Mouse (Mus musculus) ES-E14 (cell line): ENCODE results near the gene Dtx4. TPM values are rescaled to one million over a fixed set of nuclear protein-coding genes. Genes with fewer than 3 reads are reported as not detected.

Experiments used
- DNase-seq: peaks from one replicate; pipeline ENCODE4 v3.0.0-alpha.2; 2013; ENCODE audit warnings: low read depth, low spot score
- H3K27ac ChIP-seq: 2 replicates; pipeline ENCODE4 v1.5.1; 2012; ENCODE audit warnings: low read depth, mild to moderate bottlenecking, low read length, moderate library complexity, mixed read lengths; ENCODE audit not compliant: poor library complexity, insufficient read depth, severe bottlenecking
- H3K36me3 ChIP-seq: 2 replicates; pipeline ENCODE4 v1.6.1; 2012; ENCODE audit warnings: mild to moderate bottlenecking, low read length, moderate library complexity, mixed read lengths; ENCODE audit not compliant: control insufficient read depth, poor library complexity, insufficient read depth, severe bottlenecking
- H3K4me1 ChIP-seq, 2 experiments: fragments of 150-350 bp in 1 of 2; sonication (generic) in 1 of 2; 2 replicates each; pipeline ENCODE4 v1.6.1; 2012; ENCODE audit warnings: low read length in 2 of 2, mild to moderate bottlenecking in 1 of 2, mixed read lengths in 1 of 2; ENCODE audit not compliant: control insufficient read depth in 2 of 2, insufficient read depth in 2 of 2, poor library complexity in 1 of 2
- H3K4me3 ChIP-seq, 2 experiments: fragments of 150-350 bp in 1 of 2; sonication (generic) in 1 of 2; 2 replicates each; pipeline ENCODE4 v1.5.1; 2012; ENCODE audit warnings: low read length in 2 of 2, low read depth in 1 of 2, mild to moderate bottlenecking in 1 of 2, mixed read lengths in 1 of 2; ENCODE audit not compliant: insufficient read depth in 1 of 2, poor library complexity in 1 of 2, severe bottlenecking in 1 of 2
- H3K9ac ChIP-seq: 2 replicates; pipeline ENCODE4 v1.6.1; 2012; ENCODE audit warnings: low read depth, mild to moderate bottlenecking, low read length, mixed read lengths; ENCODE audit not compliant: poor library complexity, insufficient read depth, severe bottlenecking
- H3K9me3 ChIP-seq: fragments of 150-350 bp; sonication (generic); 2 replicates; pipeline ENCODE4 v1.6.1; 2012; ENCODE audit warnings: low read depth, mild to moderate bottlenecking, low read length; ENCODE audit not compliant: control insufficient read depth, insufficient read depth
- CHD2 ChIP-seq: IDR thresholded peaks from 2 replicates; pipeline ENCODE4 v1.6.1; 2014; ENCODE audit warnings: mild to moderate bottlenecking, low read depth, low read length, inconsistent platforms
- HCFC1 ChIP-seq: IDR thresholded peaks from 2 replicates; pipeline ENCODE4 v1.6.1; 2012; ENCODE audit warnings: low read length, inconsistent platforms, borderline replicate concordance; ENCODE audit not compliant: insufficient read depth
- MAFK ChIP-seq: IDR thresholded peaks from 2 replicates; pipeline ENCODE4 v1.6.1; 2014; ENCODE audit warnings: mild to moderate bottlenecking, low read depth, low read length, inconsistent platforms; ENCODE audit not compliant: insufficient read depth
- ZC3H11A ChIP-seq: IDR thresholded peaks from 2 replicates; pipeline ENCODE4 v1.6.1; 2012; ENCODE audit warnings: low read depth, mild to moderate bottlenecking, inconsistent platforms, low read length, borderline replicate concordance
- ZNF384 ChIP-seq: IDR thresholded peaks from 2 replicates; pipeline ENCODE4 v1.6.1; 2012; ENCODE audit warnings: low read depth, low read length, inconsistent platforms
- in situ Hi-C, 2 experiments: fragments of 600-800 bp; cut with MboI; formaldehyde crosslinking; loops; one replicate each; pipeline ENCODE4 v1.15.1; 2025; ENCODE audit warnings: low sequenced_read_pairs in 2 of 2, inconsistent platforms in 1 of 2; ENCODE audit not compliant: unreplicated experiment in 2 of 2
- total RNA-seq: library from RNA; depleted of rRNA; stranded (reverse); fragments of 300-350 nt; gene quantifications from 2 replicates; pipeline ENCODE4 v1.2.3, GENCODE M21; 2012

The Dtx4 gene
- total RNA-seq, 1 experiment = 1.4 TPM

- Histone ChIP-seq H3K36me3 (no peaks in the 10 kb centered on the region), H3K4me3 (no peak overlapping the region), H3K27ac (no peak overlapping the region), H3K9ac (no peak overlapping the region), H3K9me3 (no peaks in the 10 kb centered on the region), H3K4me1 (peaks cover 0 to 3% of the 10 kb centered on the region in 2 experiments; a peak in 1 of 4 replicates)
- no peak for DNase-seq
- TF ChIP-seq ZC3H11A = no peak
- TF ChIP-seq CHD2 = no peak
- no peak for TF ChIP-seq ZNF384
- TF ChIP-seq HCFC1 = no peak
- in situ Hi-C loops = no loop called here
These were observed 35.0 kb downstream of the Dtx4 start for GRCm38 (mm10) chr19:12466204-12466603.

GRCm38 (mm10) chr19:12465530-12466144 is 35.6 kb downstream of the Dtx4 start:
- DNase-seq = no peak
- no peaks in the 10 kb centered on the region for H3K9me3 ChIP-seq
- TF ChIP-seq ZNF384 (no peak), CHD2 (no peak)
- no peak overlapping the region for H3K9ac ChIP-seq
- H3K27ac ChIP-seq = no peak overlapping the region
- no peaks in the 10 kb centered on the region for H3K36me3 ChIP-seq
- peaks cover 0 to 3% of the 10 kb centered on the region in 2 experiments; a peak in 1 of 4 replicates for H3K4me1 ChIP-seq
- in situ Hi-C loops = no loop called here
- no peak overlapping the region for H3K4me3 ChIP-seq

DNA sequence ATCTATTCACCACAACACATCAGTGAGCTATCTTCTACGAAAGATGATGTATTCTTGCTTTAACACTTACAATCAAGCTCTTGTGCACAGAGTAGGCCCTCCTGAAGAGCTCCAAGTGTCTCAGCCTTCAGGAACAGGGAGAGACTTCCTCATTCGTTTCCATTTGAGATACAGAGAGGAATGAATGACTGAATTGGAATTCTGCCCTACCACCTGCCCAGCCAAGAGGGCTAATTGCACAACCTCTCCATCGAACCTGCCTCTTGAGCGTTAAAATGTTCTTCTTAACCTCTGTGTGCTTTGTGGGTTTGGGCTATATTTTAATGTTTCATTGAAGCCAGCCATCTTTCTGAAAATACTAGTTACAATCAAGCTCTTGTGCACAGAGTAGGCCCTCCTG is 36.6 kb downstream of the Dtx4 start:
- in situ Hi-C loops = no loop called here
- peaks cover 0 to 3% of the 10 kb centered on the region in 2 experiments; a peak in 1 of 4 replicates for H3K4me1 ChIP-seq
- H3K36me3 ChIP-seq = no peaks in the 10 kb centered on the region
- H3K4me3 ChIP-seq = no peak overlapping the region
- no peaks in the 10 kb centered on the region for H3K9me3 ChIP-seq
- no peak overlapping the region for H3K9ac ChIP-seq
- TF ChIP-seq ZC3H11A = no peak
- no peak for TF ChIP-seq MAFK
- DNase-seq = no peak
- no peak overlapping the region for H3K27ac ChIP-seq

DNA sequence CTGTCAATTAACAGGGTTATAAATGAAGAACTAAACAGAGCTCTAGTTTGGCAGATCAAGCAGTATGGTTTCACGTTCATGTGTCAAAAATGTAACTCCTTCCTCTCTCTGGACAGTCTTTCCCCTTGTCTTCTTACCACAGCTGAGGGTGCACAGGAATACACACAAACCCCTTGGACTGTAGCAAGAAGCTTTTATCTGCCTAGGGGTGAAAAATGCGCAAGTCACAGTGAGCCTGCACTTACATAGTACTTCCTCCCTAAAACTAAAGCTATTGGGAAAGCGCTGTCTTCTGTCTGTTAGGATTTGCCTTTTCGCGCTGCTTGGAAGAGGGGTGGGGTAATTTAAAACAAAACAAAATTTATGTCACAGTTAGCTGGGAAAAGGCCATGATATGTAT is 37.1 kb downstream of the Dtx4 start:
- peaks cover 0 to 3% of the 10 kb centered on the region in 2 experiments; a peak in 1 of 4 replicates for H3K4me1 ChIP-seq
- DNase-seq = no peak
- in situ Hi-C loops = no loop called here
- no peak for TF ChIP-seq ZC3H11A
- no peak for TF ChIP-seq HCFC1
- TF ChIP-seq CHD2 = no peak
- TF ChIP-seq ZNF384 = no peak
- peak; percentile 66 for TF ChIP-seq MAFK
- no peak overlapping the region for H3K27ac ChIP-seq
- no peak overlapping the region for H3K4me3 ChIP-seq
- no peaks in the 10 kb centered on the region for H3K36me3 ChIP-seq
- H3K9ac ChIP-seq = no peak overlapping the region
- H3K9me3 ChIP-seq = no peaks in the 10 kb centered on the region

DNA sequence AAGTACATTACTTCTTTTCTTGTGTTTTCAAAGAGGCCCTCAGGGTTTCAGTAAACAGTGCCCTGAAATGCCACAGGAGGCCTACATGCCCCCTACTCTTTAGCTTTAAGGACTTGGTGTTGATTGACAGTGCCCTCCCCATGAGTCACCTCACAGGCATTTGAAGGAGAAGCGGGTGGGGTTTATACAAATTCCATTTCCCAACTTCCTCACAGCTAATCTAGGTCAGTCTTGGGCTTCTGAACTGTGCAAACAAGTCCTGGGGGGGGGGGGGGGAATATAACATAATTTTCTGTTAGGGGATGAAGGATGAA is 37.6 kb downstream of the Dtx4 start:
- H3K27ac ChIP-seq = no peak overlapping the region
- no peak overlapping the region for H3K4me3 ChIP-seq
- in situ Hi-C loops = no loop called here
- no peaks in the 10 kb centered on the region for H3K36me3 ChIP-seq
- peaks cover 0 to 3% of the 10 kb centered on the region in 2 experiments; a peak in 1 of 4 replicates for H3K4me1 ChIP-seq
- no peak overlapping the region for H3K9ac ChIP-seq
- no peaks in the 10 kb centered on the region for H3K9me3 ChIP-seq
- TF ChIP-seq HCFC1 (no peak), CHD2 (no peak), ZNF384 (no peak), MAFK (no peak), ZC3H11A (no peak)
- no peak for DNase-seq
